Comparison of ENCODE assay signal across 8 mouse cellular contexts in the genomic region with DNA sequence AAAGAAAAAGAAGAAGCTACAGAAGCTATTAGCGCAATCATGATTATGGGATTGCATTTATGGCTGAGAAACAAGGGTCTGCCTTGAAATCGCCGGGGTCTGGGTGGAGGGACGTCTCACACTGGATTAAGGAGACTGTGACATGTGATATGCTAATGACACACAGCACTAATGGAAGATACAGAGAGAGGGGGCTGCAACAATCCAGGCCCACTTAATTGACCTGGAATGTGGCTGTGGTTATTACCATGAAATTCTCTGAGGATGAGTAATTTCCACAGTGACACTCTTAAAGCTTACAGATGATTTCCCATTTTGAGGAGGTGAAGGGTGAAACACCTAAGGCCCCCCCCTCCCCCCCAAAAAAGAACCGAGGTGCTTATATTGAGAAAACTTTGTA.
"Had no signal": no experiment of that assay in that cellular context is flagged by ENCODE, and none has a peak within 500 bp of the region (broad histone marks: within the 10 kb centered on the region; RNA-seq: fewer than 3 reads in every experiment).

No protein-coding gene starts in this region.

- DNase-seq: kidney, adult 9 months; kidney, postnatal 36 days; liver; lung, adult 18-20 months; right cerebral cortex, adult 18-20 months; right cerebral cortex, postnatal 25 days; thymus, adult 18-20 months; thymus, postnatal 14 days had no signal
